Mouse (Mus musculus) kidney, postnatal 0 days (tissue): ENCODE results near the gene Olfr64. TPM values are rescaled to one million over a fixed set of nuclear protein-coding genes. Genes with fewer than 3 reads are reported as not detected.

Experiments used
- ATAC-seq: fragments of 200-750 bp; cut with Nextera tagmentation; replicated peaks from 2 replicates; pipeline ENCODE4 v1.8.0; 2017; ENCODE audit warnings: low read depth, moderate number of reproducible peaks, moderate TSS enrichment, moderate library complexity; ENCODE audit not compliant: low FRiP score
- DNase-seq: peaks from one replicate; pipeline ENCODE4 v3.0.0-alpha.2; 2016; ENCODE audit warnings: low spot score
- H3K27ac ChIP-seq: fragments of 300-500 bp; sonication (generic); 2 replicates; pipeline ENCODE4 v1.5.1; 2014; ENCODE audit warnings: mild to moderate bottlenecking
- H3K27me3 ChIP-seq: fragments of 300-500 bp; sonication (generic); 2 replicates; pipeline ENCODE4 v1.6.1; 2014; ENCODE audit warnings: low read length, mixed read lengths; ENCODE audit not compliant: insufficient read depth
- H3K36me3 ChIP-seq: fragments of 300-500 bp; sonication (generic); 2 replicates; pipeline ENCODE4 v1.6.1; 2014; ENCODE audit warnings: low read length, mixed read lengths; ENCODE audit not compliant: insufficient read depth
- H3K4me1 ChIP-seq: fragments of 300-500 bp; sonication (generic); replicated peaks from 2 replicates; pipeline ENCODE4 v1.6.1; 2014; ENCODE audit warnings: antibody characterized with exemption, low read length, mixed read lengths; ENCODE audit not compliant: insufficient read depth
- H3K4me2 ChIP-seq: fragments of 300-500 bp; sonication (generic); 2 replicates; pipeline ENCODE4 v1.6.1; 2014; ENCODE audit warnings: mild to moderate bottlenecking, low read length, moderate library complexity, mixed read lengths
- H3K4me3 ChIP-seq: fragments of 300-500 bp; sonication (generic); replicated peaks from 2 replicates; pipeline ENCODE4 v1.5.1; 2014; ENCODE audit warnings: low read depth, low read length
- H3K9ac ChIP-seq: fragments of 300-500 bp; sonication (generic); 2 replicates; pipeline ENCODE4 v1.6.1; 2014; ENCODE audit warnings: low read depth, low read length
- H3K9me3 ChIP-seq: fragments of 300-500 bp; sonication (generic); replicated peaks from 2 replicates; pipeline ENCODE4 v1.6.1; 2016; ENCODE audit warnings: low read length, inconsistent platforms, mixed read lengths
- CTCF ChIP-seq: IDR thresholded peaks from 2 replicates; pipeline ENCODE4 v1.5.1; 2016; ENCODE audit warnings: antibody characterized with exemption, low read depth, mild to moderate bottlenecking, moderate library complexity
- whole genome bisulfite sequencing: fragments of 180-500 bp; shearing (Covaris S2); extraction: QIAGEN DNeasy Blood & Tissue Kit; methylation state at CpG from one replicate; pipeline ENCODE4 v1.1.7; 2014; 5-methylcytosine and 5-hydroxymethylcytosine counted together
- polyA plus RNA-seq: library from polyadenylated mRNA; unstranded; fragments of >200 nt; fragmentation: Nextera tagmentation; extraction: Ambion mirVana; gene quantifications from 2 replicates; pipeline ENCODE4 v1.2.1, GENCODE M21; 2015

The Olfr64 gene
- polyA plus RNA-seq, 1 experiment from 2014 or later: not detected

- no peak for ATAC-seq
- H3K27ac ChIP-seq: no peak overlapping the region
- H3K4me3 ChIP-seq: no peak overlapping the region
- H3K36me3 ChIP-seq: no peaks in the 10 kb centered on the region
- no peak overlapping the region for H3K4me2 ChIP-seq
- H3K9me3 ChIP-seq: no peaks in the 10 kb centered on the region
- 79% methylated on average over 3 of the region's 3 CpGs for WGBS
- no peak for DNase-seq
- H3K4me1 ChIP-seq: no peaks in the 10 kb centered on the region
- H3K9ac ChIP-seq: no peak overlapping the region
- no peak for TF ChIP-seq CTCF
- no peaks in the 10 kb centered on the region for H3K27me3 ChIP-seq
Observed at GRCm38 (mm10) chr7:103861531-103861930, 32.8 kb downstream of the Olfr64 start.

- no peak overlapping the region for H3K4me2 ChIP-seq
- peak; percentile 1 for DNase-seq
- no peak overlapping the region for H3K27ac ChIP-seq
- H3K36me3 ChIP-seq: no peaks in the 10 kb centered on the region
- WGBS: 50% methylated on average over 1 of the region's 1 CpGs
- H3K9ac ChIP-seq: no peak overlapping the region
- TF ChIP-seq CTCF: no peak
- no peaks in the 10 kb centered on the region for H3K9me3 ChIP-seq
- peak; percentile 57; the same call in 1 of the 2 replicates for ATAC-seq
- no peaks in the 10 kb centered on the region for H3K4me1 ChIP-seq
- no peaks in the 10 kb centered on the region for H3K27me3 ChIP-seq
- no peak overlapping the region for H3K4me3 ChIP-seq
Observed at GRCm38 (mm10) chr7:103860855-103861254, 33.4 kb downstream of the Olfr64 start.

GRCm38 (mm10) chr7:103859076-103859475, 35.2 kb downstream of the Olfr64 start:
- Histone ChIP-seq H3K4me3 (no peak overlapping the region), H3K9me3 (no peaks in the 10 kb centered on the region), H3K27me3 (no peaks in the 10 kb centered on the region), H3K9ac (no peak overlapping the region), H3K36me3 (no peaks in the 10 kb centered on the region), H3K4me1 (no peaks in the 10 kb centered on the region), H3K4me2 (no peak overlapping the region), H3K27ac (no peak overlapping the region)
- 61% methylated on average over 2 of the region's 2 CpGs for WGBS
- DNase-seq: no peak
- ATAC-seq: no peak
- no peak for TF ChIP-seq CTCF

- no peaks in the 10 kb centered on the region for H3K4me1 ChIP-seq
- 59% methylated on average over 1 of the region's 1 CpGs for WGBS
- no peak overlapping the region for H3K9ac ChIP-seq
- DNase-seq: no peak
- H3K4me2 ChIP-seq: no peak overlapping the region
- H3K9me3 ChIP-seq: no peaks in the 10 kb centered on the region
- H3K27ac ChIP-seq: no peak overlapping the region
- no peak overlapping the region for H3K4me3 ChIP-seq
- no peaks in the 10 kb centered on the region for H3K27me3 ChIP-seq
- no peaks in the 10 kb centered on the region for H3K36me3 ChIP-seq
- TF ChIP-seq CTCF: no peak
- ATAC-seq: no peak
Observed at GRCm38 (mm10) chr7:103854669-103855068, 39.6 kb downstream of the Olfr64 start.

- Histone ChIP-seq H3K36me3 (no peaks in the 10 kb centered on the region), H3K4me3 (no peak within 1 kb of the TSS), H3K4me1 (no peaks in the 10 kb centered on the region), H3K4me2 (no peak within 1 kb of the TSS), H3K27me3 (no peaks in the 10 kb centered on the region), H3K9me3 (no peaks in the 10 kb centered on the region), H3K27ac (no peak within 1 kb of the TSS), H3K9ac (no peak within 1 kb of the TSS)
- TF ChIP-seq CTCF: no peak
- WGBS: 56% methylated on average over 2 of the region's 2 CpGs
- DNase-seq (no peak), ATAC-seq (no peak)
Observed at GRCm38 (mm10) chr7:103853090-103853489, 41.2 kb downstream of the Olfr64 start, which contains the start of gene Hbb-y. TSS of gene Hbb-y (minus strand) at chr7:103853216.

GRCm38 (mm10) chr7:103844525-103845325, 49.6 kb downstream of the Olfr64 start:
- Histone ChIP-seq H3K4me2 (no peak overlapping the region), H3K36me3 (no peaks in the 10 kb centered on the region), H3K9ac (no peak overlapping the region), H3K27me3 (no peaks in the 10 kb centered on the region), H3K4me3 (no peak overlapping the region), H3K27ac (no peak overlapping the region), H3K4me1 (no peaks in the 10 kb centered on the region), H3K9me3 (no peaks in the 10 kb centered on the region)
- WGBS: 54% methylated on average over 2 of the region's 2 CpGs
- TF ChIP-seq CTCF: no peak
- ATAC-seq: no peak
- DNase-seq: no peak
